Mouse (Mus musculus) small intestine, adult 2 months (tissue): ENCODE data around the gene Fth1. TPM values are rescaled to one million over a fixed set of nuclear protein-coding genes. Genes with fewer than 3 reads are reported as not detected.
"Not testable (repeated sequence)": the region's sequence is repeated elsewhere in the genome, so short reads cannot be mapped to it uniquely, and the experiment has no call there.

Experiments used
- H3K27ac ChIP-seq: fragments of 200-500 bp; 2 replicates; pipeline ENCODE4 v1.5.1; 2012; ENCODE audit warnings: low read depth, low read length, control low read depth, inconsistent platforms; ENCODE audit not compliant: insufficient read depth
- H3K27me3 ChIP-seq: fragments of 200-500 bp; 2 replicates; pipeline ENCODE4 v1.6.1; 2012; ENCODE audit warnings: mild to moderate bottlenecking, moderate library complexity, low read length, inconsistent platforms; ENCODE audit not compliant: control insufficient read depth, insufficient read depth
- H3K36me3 ChIP-seq: fragments of 200-500 bp; 2 replicates; pipeline ENCODE4 v1.6.1; 2012; ENCODE audit warnings: mild to moderate bottlenecking, low read length, control low read depth, inconsistent platforms; ENCODE audit not compliant: control insufficient read depth, insufficient read depth
- H3K4me1 ChIP-seq: fragments of 200-500 bp; 2 replicates; pipeline ENCODE4 v1.6.1; 2012; ENCODE audit warnings: low read length, inconsistent platforms, mixed read lengths; ENCODE audit not compliant: control insufficient read depth, insufficient read depth, insufficient read length
- H3K4me3 ChIP-seq: fragments of 200-500 bp; 2 replicates; pipeline ENCODE4 v1.5.1; 2012; ENCODE audit warnings: low read depth, mild to moderate bottlenecking, control low read depth, inconsistent platforms, low read length, moderate library complexity
- CTCF ChIP-seq: fragments of 200-500 bp; IDR thresholded peaks from 2 replicates; pipeline ENCODE4 v1.5.1; 2012; ENCODE audit warnings: low read depth, mild to moderate bottlenecking, control low read depth, inconsistent platforms, low read length, moderate library complexity, mixed read lengths; ENCODE audit not compliant: insufficient replicate concordance, insufficient read length; ENCODE audit errors: extremely low read depth
- POLR2A ChIP-seq: fragments of 200-500 bp; IDR thresholded peaks from 2 replicates; pipeline ENCODE4 v1.6.1; 2012; ENCODE audit warnings: low read depth, mild to moderate bottlenecking, control low read depth, inconsistent platforms, low read length, moderate library complexity
- WGBS: fragments of 180-500 bp; shearing (Covaris S2); methylation state at CpG from one replicate; pipeline ENCODE4 v1.1.7; 2018; 5-methylcytosine and 5-hydroxymethylcytosine counted together
- polyA plus RNA-seq: library from polyadenylated mRNA; depleted of rRNA; stranded (reverse); fragments of >200 nt; gene quantifications from 2 replicates; pipeline ENCODE4 v1.2.3, GENCODE M21; 2012

Fth1 gene
- polyA plus RNA-seq, 1 experiment, result 9,432 TPM

DNA sequence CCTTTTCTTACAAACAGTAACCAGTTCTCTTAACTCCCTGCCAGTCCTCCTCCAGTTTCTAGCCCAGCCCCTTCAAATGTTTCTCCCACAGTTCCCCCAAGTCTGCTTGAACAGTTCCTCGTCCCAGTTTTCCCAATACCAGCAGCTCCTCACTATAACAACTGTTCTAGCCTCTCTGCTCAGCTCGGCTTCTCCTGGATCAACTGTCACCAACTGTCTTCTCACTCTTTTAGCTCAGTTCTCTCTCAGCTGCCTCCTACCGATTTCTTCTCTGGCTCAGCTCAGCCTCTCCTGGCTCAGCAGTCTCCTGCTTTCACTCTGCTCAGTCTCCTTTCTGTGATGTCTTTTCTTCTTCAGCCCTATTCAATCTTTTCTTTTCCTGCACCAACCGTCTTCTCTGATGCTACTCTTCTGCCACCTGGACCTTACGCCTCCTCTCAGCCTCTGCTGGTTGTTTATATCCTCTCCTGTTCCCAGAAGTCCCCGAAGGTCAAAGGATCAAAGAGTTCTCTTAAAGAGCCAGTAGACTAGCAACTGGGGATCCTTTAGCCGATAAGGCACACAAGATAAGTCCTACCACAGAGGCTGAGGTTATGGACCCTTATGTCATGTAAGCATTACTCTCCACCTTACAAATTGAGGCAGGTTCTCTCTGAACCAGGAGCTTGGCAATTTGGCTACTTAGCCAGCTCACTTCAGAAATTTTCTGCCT is 16.0 kb upstream of the Fth1 start:
- Histone ChIP-seq H3K4me1 (peaks cover 36% of the 10 kb centered on the region), H3K27me3 (no peaks in the 10 kb centered on the region), H3K36me3 (no peaks in the 10 kb centered on the region), H3K4me3 (peak overlapping the region; percentile 15; the same call in 1 of the 2 replicates), H3K27ac (peak overlapping the region; percentile 64)
- TF ChIP-seq POLR2A (peak; percentile 17; the same call in 1 of the 2 replicates), CTCF (no peak)
- WGBS, result 12% methylated on average over 7 of the region's 7 CpGs

GRCm38 (mm10) chr19:9966096-9966867 is 14.1 kb upstream of the Fth1 start:
- Histone ChIP-seq H3K36me3 (no peaks in the 10 kb centered on the region), H3K4me3 (no peak overlapping the region), H3K27ac (peak overlapping the region; percentile 50), H3K4me1 (peaks cover 25% of the 10 kb centered on the region), H3K27me3 (no peaks in the 10 kb centered on the region)
- TF ChIP-seq CTCF (no peak), POLR2A (no peak)
- WGBS, result 26% methylated on average over 2 of the region's 2 CpGs

GRCm38 (mm10) chr19:9968081-9968787 is 12.2 kb upstream of the Fth1 start:
- H3K4me1 ChIP-seq, result peaks cover 25% of the 10 kb centered on the region
- WGBS, result 29% methylated on average over 10 of the region's 10 CpGs
- TF ChIP-seq POLR2A, result no peak
- no peak for TF ChIP-seq CTCF
- no peak overlapping the region for H3K4me3 ChIP-seq
- peak overlapping the region; percentile 91 for H3K27ac ChIP-seq
- H3K27me3 ChIP-seq, result no peaks in the 10 kb centered on the region
- no peaks in the 10 kb centered on the region for H3K36me3 ChIP-seq

GRCm38 (mm10) chr19:9974853-9975252 is 5.5 kb upstream of the Fth1 start:
- 6% methylated on average over 2 of the region's 2 CpGs for WGBS
- not testable (repeated sequence) for H3K36me3 ChIP-seq, H3K27me3 ChIP-seq, H3K4me3 ChIP-seq
- 0 out of 2 replicates have a peak, but pooled peaks have one; percentile 8 for TF ChIP-seq POLR2A
- peak overlapping the region; percentile 87 for H3K27ac ChIP-seq
- peaks cover 33% of the 10 kb centered on the region for H3K4me1 ChIP-seq

- Histone ChIP-seq H3K27ac (peak overlapping the region; percentile 67), H3K4me3 (no peak overlapping the region), H3K4me1 (peaks cover 38% of the 10 kb centered on the region), H3K36me3 (no peaks in the 10 kb centered on the region), H3K27me3 (no peaks in the 10 kb centered on the region)
- TF ChIP-seq CTCF (no peak), POLR2A (no peak; the same call in 1 of the 2 replicates)
- WGBS, result 29% methylated on average over 10 of the region's 10 CpGs
Measured at GRCm38 (mm10) chr19:9977085-9977484, 3.3 kb upstream of the Fth1 start.

DNA sequence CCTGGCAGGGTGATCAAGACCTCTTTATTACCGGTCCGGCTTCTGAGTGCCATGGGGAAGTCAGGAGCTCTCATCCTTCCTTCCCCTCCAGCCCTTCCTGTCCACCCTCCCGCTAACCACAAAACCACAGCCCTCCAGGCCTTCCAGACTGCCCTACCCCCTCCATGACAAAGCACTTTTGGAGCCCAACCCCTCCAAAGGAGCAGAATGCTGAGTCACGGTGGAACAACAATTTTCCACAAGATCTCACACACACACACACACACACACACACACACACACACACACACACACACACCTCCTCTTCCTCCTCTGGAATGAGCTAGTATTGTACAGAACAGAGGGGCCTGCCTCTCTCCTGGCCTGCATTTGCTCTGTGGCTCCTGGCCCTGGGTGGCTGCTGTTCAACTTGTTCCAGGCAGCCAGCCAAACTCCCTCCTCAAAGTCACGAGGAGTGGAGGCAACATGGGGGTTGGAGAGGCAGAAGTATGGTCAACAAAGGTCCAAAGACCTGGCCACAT is 1.9 kb upstream of the Fth1 start:
- peaks cover 38% of the 10 kb centered on the region for H3K4me1 ChIP-seq
- 26% methylated on average over 5 of the region's 5 CpGs for WGBS
- H3K4me3 ChIP-seq, result no peak overlapping the region
- peak overlapping the region; percentile 55 for H3K27ac ChIP-seq
- no peaks in the 10 kb centered on the region for H3K27me3 ChIP-seq
- TF ChIP-seq CTCF (no peak), POLR2A (no peak)
- no peaks in the 10 kb centered on the region for H3K36me3 ChIP-seq

DNA sequence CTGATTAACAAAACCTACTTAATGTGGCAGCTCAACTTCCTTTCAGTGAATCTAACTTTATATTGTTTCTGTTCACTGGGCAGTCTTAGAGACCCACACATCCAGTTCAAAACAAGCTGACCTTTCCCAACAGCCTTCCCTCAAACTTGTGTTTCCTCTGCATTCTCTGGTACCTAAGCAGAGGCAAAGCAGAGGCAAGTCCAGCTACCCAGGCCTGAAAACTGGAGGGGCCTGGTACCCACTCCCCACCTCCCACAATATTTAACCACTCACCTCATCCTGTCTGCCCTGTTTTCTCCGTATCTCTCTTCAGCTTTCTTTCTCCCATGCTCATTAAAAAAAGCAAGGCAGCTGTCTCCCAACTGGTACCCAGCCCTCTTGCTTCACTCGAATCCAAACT is 1.2 kb upstream of the Fth1 start:
- WGBS, result 88% methylated on average over 2 of the region's 2 CpGs
- H3K36me3 ChIP-seq, result peaks cover 4% of the 10 kb centered on the region
- H3K27me3 ChIP-seq, result no peaks in the 10 kb centered on the region
- H3K27ac ChIP-seq, result peak overlapping the region; percentile 55
- peaks cover 38% of the 10 kb centered on the region for H3K4me1 ChIP-seq
- TF ChIP-seq POLR2A, result no peak
- no peak for TF ChIP-seq CTCF
- H3K4me3 ChIP-seq, result no peak overlapping the region
